Mouse (Mus musculus): ENCODE results near the gene Golga4. TPM values are rescaled to one million over a fixed set of nuclear protein-coding genes. Genes with fewer than 3 reads are reported as not detected.

The Golga4 gene
- total RNA-seq, 4 experiments from 2014 or later: 97.1 to 109 (median 99.4) TPM

DNA sequence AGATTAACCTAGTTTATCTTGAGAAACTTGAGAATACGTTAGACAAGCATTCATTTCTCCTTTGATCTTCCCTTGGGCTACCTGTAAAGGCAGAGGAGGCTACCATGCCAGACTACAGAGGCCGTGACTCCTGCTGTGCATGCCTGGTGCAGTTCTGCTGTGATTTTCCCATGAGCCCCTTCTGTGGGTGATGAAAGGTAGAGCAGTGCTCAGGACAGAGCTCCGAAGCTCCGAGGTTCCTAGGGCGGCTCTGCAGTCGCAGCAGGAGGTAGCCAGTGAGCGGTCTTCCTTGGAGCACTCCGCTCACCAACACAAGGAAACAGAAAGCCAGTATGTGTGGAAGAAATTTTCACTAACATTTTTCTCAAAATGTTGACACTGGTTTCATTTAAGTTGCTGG, 15.6 kb downstream of the Golga4 start:
- no peak for DNase-seq (ENCODE audit: low spot score in 2 of 2)

DNA sequence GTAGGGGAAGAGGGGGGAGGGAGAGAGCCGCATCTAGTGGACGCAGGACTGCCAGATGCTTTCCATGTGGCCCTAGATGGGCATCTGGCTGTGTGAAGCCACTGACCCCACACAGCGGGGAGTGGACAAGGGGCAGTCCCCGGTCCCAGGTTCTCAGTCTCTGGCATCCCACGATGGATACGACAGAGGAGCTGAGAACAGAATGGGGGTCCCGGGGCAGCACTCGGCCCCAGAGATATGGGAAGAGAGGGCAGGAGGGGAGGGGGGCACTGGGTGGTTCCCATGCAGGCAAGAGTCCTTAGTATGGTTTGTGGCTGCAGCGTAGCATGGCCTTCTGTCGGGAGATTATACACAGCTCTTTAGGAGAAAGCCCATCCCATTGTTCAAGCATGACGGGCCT, 17.7 kb downstream of the Golga4 start:
- no peak for DNase-seq (ENCODE audit: low spot score in 2 of 2)

DNA sequence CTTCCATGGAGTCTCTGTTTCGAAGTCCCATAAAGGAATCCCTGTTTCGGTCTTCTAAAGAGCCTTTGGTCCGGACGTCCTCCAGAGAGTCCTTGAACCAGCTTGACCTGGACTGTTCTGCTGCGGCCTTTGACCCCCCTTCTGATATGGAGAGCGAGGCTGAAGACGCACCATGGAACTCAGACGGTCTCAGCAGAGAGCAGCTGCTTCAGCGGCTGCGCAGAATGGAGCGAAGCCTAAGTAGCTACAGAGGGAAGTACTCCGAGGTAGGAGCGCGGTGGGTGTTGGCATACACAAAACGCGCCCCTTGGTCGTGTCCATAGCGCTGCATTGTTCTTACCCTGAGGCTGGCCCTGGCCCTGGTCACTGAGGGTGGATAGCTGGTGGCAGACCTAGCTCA, 21.0 kb downstream of the Golga4 start:
- no peak for DNase-seq (ENCODE audit: low spot score in 2 of 2)

DNA sequence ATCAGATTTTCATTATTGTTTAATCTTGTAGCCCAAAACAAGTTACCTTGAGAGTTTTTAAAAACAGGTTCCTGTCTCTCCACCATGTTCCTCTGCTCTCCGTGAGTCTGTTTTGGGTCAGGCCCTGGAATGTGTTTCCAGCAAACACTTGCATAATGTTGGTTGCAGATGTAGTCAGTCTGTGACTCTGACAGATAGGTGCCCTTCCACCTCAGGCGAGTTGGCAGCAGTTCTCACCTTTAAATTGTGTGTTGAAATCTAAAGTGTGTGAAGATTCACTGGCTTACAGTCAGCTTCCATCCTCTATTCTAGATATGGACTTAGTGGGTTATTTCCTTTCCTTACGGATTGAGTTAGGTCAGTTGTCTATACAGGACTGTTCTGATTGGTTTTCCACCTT, 23.7 kb downstream of the Golga4 start:
- DNase-seq (ENCODE audit: low spot score in 2 of 2): no peak

DNA sequence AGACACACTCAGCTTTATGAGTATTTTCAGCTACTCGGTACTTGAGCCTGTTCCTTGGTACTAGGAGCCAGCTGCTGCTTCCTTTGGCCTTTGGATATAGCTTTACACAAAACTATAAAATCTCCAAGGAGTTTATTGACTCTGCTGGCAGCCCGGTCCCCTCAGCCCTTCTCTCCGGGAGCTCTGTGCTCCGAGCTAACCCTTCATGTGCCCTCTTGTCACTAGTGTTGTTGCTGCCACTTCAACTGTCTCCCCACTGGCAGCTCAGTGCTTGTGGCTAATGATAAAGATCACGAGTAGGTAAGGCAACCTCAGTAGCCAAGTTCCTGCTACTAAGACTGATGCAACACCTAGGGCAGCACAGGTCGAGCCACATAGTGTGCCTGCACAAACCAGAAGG, 24.6 kb downstream of the Golga4 start:
- DNase-seq (ENCODE audit: low spot score in 2 of 2): no peak

DNA sequence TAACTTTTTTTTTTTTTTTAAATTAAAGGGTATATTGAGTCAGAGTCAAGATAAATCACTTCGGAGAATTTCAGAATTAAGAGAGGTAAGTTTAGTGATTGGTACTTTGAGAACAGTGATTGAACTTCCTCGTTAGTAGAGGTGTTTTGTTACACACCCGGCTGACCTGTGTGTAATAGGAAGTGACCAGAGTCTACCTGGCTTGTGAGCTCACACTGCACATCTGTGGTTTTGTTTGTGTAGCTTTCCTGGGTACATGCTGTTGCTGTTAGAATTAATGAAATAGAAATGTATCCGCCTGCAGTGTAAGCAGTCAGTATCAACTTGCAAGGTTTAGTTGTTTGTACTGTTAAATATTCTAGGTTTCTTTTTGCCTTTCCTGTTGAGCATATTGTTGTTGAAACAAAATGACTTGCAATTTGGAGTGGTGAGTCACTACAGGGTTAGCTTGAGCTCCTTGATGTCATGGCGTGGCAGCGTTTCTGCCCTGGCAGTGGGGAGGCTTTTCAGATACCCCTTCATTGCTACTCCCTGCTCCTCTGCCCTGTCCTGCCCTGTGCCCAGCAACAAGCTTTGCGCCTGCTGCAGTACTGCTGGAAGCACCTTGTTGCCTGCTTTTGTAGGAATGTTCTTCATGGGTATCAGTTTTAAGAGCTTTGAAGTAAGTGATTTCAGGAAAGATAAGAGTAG, 26.6 kb downstream of the Golga4 start:
- DNase-seq (ENCODE audit: low spot score in 2 of 2): no peak

DNA sequence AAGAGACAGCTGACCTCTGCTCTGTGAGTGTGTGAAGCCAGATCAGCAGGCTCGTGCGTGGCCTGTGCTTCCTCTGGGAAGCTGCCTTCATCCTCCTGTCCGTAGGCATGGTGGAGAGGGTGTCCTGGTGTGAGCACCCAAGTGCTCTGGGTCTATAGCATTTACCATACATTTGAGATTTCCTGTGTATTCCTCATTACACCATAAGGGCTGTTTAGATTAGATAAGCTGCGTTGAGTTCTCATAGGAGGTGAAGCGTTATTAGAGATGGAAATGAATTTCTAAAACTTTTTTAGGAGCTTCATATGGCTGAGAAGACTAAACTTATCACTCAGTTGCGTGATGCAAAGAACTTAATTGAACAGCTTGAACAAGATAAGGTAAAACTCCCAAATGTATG, 30.9 kb downstream of the Golga4 start:
- no peak for DNase-seq (ENCODE audit: low spot score in 2 of 2)

DNA sequence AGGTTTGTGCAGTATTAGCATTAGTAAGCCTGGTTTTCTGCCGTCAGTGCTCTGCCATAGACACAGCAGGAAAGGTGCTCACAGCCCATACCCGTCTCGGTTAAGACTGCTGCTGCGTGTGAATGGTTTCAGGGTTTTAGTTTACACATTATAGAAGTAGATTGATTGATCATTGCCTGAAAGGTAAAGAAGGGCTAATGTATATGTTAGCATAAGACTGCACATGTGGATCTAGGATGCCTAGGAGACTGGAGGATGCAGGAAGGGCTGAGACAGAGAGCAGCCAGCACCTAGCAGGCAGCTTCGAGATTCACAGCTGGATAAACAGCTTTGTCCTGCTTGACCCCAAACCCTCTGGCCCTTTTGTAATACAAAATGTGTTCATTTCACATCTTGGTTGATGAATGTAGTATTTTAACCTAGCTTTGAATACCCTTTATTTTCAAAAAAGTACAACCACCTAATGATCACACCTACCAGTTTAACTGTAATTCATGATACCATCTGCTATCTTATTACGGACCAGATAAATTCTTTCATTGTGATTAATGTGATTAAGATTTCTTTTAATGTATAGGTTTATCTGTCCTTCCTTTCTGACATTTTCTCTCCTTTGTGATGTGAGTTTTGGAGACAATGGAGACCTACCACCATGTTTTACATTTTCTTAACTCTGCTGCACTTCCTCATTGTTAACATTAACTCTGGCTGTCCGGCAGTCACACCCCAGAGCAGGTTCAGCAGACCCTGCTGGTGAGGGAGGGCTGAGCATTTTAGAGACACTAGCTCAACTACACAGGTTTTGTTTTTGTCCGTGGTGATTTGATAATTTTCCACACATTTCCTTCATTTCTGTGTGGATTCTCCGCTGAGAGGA, 31.6 kb downstream of the Golga4 start:
- no peak for DNase-seq (ENCODE audit: low spot score in 2 of 2)

DNA sequence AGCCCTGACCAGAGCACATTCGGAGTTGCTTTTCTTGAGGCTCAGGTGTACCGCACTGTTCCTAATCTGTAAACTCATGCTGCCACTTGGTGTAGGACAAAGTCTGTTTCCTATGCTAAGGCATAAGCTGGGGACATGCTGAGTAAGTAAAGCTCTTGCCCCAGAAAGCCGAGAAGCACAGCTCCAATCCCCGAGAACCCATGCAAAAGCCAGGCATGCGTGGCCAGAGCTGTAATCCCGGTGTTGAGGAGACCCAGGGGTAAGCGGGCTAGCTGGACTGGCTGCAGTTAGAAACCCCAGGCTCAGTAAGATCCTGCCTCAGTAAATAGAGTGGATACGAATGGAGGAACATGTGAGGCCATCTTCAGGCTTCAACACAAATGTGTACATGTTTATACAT, 35.8 kb downstream of the Golga4 start:
- DNase-seq (ENCODE audit: low spot score in 2 of 2): no peak

DNA sequence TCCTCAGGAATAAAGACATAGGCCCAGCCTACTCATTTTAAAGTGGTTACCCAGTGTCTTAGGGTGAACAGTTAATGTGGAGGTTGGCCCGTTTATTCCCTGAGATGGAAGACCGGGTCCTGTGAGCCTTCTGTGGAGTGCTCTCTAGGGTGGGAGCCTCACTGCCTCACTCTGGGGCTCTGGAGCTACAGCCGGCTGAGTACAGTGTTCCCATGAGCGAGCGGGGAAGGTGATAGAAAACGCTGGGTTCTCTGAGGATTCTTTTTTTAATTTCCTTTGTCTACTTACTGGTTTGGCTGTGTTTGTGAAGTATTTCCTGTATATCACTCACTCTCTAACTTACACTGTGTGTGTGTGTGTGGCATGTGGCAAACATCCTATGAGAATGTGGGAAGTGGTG, 39.1 kb downstream of the Golga4 start:
- DNase-seq (ENCODE audit: low spot score in 2 of 2): no peak

DNA sequence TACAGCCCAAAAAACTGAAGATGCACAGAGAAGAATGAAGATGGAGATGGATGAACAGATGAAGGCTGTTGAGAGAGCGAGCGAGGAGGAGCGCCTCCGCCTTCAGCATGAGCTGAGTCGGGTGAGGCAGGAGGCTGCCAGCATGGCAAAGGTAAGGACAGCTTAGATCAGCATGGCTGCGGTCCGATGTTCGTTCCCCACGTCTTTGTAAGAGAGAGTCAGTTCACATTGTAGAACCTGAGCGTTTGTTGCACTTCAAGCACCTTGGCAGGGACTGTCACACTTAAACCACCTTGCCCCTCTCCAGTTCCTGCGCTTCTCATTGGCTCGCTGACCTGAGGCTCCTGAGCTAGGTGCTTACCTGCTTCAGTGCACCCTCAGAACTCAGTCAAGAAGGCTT, 42.6 kb downstream of the Golga4 start:
- DNase-seq (ENCODE audit: low spot score in 2 of 2): no peak

DNA sequence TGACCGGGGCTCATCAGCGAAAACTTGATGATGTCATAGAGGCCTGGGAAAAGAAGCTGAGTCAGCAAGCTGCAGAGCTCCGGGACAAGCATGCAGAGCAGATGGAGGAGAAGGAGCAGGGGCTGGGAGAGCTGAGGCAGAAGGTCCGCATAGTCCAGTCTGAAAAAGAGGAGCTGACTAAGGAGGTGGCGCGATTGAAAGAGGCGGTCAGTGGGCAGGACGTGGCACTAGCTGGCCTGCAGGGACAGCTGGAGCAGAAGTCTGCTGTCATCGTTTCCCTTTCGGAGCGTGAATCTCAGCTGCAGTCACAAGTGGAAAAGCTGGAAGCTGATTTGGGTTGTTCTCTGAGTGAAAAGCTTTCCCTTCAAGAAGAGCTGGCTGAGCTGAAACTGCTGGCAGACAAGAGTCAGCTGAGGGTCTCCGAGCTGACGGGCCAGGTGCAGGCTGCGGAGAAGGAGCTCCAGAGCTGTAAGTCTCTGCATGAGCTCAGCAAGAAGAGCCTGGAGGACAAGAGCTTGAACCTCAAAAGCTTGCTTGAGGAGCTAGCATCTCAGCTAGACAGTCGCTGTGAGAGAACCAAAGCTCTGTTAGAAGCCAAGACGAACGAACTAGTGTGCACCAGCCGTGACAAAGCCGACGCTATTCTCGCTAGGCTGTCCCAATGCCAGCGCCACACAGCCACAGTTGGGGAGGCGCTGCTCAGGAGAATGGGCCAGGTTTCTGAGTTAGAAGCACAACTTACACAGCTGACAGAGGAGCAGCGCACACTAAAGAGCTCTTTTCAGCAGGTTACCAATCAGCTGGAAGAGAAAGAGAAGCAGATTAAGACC, 51.1 kb downstream of the Golga4 start:
- DNase-seq (ENCODE audit: low spot score in 2 of 2): peak; percentile 26 to 66

DNA sequence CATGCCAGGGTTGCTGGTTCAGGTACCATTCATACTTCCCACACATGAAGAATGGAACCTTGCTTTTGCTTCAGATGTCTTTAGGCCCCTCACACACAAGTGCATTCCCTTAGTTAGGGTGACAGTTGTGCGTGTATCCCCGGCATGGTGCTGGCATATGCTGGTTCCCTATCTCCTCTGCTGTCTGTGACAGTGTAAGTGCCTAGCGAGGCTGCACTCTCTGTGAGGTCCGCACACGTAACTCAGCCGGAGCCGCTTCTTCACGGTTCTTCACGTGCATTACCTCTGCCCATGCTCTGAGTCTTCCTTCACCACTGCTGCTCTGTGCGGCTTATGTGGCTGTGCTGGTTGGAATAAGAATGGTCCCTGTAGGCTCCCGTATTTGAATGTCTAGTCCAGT, 57.3 kb downstream of the Golga4 start:
- DNase-seq (ENCODE audit: low spot score in 2 of 2): no peak

DNA sequence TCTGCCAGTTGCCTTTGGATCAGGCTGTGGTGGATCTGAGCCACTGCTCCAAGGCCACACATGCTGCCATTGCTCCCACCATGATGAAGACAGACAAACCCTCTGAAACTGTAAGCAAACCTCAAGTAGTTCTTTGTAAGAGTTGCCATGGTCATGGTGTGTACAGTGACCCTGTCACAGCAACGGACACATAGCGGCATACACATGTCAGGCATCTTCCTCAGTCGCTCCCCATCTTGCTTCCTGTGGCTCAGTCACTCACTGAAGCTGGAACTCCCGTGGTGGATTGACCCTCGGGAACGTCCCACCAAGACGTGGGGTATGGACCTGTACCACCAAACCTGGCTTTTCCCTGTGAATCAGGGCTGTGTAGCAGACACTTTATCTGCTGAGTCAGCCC, 57.8 kb downstream of the Golga4 start:
- no peak for DNase-seq (ENCODE audit: low spot score in 2 of 2)

DNA sequence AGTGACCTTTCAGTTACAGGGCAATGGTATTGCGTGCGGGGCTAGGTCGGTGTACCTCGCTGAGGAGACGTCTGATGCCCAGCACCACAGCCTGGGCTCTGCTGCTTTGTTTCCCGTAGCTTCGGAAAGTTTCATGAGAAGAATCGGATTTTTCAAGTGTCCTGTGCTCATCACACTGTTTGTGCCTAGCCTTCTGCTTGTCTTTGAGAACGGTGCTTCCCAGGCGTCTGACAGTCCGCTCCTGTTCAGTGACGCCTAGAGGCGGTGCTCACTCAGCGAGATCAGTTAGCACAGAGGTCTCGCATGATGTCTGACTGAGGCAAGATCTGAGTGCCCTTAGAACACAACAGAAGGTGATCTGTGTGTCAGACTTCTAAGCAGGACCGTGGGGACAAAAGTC, 58.6 kb downstream of the Golga4 start:
- no peak for DNase-seq (ENCODE audit: low spot score in 2 of 2)

DNA sequence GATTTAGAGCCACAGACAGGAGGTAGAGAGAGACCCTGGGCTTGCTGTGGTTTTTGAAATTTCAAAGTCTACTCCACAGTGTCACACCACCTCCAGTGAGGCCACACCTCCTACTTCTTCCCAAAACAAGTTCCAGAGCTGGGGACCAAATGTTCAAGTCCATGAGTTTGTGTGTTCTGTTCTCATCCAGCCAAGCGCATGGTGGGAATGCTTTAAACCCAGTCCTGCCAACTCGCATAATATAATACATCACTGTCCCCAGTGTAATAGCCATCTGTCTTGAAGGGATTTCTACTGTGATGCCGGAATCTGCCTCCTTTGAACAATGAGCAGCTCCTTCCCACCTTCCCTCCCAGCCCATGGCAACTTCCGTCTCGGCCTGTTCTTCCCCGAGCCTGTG, 63.3 kb downstream of the Golga4 start:
- no peak for DNase-seq (ENCODE audit: low spot score in 2 of 2)

DNA sequence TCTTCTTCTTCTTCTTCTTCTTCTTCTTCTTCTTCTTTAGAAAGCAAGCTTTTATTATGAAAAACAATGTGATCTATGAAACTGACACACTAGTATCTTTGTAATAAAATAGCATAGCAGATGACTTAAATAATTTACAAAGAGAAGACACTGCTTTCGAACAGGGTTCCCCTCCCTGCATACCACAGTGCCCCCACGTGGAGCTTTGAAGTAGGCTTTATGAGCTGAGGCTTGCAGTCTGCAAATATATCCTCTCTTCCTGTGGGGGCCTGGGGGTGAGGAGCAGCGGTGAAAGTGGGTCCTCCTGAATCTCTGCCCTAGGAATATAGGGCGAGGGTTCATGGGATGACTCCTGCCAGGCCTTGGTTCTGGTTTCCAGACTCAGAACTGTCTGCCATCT, 64.8 kb downstream of the Golga4 start:
- DNase-seq (ENCODE audit: low spot score in 2 of 2): no peak

DNA sequence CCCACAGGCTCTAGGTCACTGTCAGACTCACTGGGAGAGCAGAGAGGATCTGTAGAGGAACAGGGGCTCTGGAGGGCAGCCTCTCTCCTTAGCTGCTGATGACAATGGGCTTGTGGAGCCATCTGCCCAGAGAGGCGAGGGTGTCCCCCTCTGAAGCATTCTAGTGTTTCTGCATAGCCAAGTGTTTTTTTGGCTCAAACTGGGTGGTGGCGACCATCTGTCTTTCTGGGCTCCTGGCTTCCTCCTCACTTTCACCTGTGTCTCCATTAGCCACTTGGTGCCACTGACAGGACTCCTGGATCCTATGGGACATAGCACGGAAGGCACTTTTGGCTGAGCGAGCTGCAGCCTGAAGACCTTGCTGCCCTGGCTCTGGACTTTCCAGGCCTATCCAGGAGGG, 65.6 kb downstream of the Golga4 start:
- no peak for DNase-seq (ENCODE audit: low spot score in 2 of 2)

DNA sequence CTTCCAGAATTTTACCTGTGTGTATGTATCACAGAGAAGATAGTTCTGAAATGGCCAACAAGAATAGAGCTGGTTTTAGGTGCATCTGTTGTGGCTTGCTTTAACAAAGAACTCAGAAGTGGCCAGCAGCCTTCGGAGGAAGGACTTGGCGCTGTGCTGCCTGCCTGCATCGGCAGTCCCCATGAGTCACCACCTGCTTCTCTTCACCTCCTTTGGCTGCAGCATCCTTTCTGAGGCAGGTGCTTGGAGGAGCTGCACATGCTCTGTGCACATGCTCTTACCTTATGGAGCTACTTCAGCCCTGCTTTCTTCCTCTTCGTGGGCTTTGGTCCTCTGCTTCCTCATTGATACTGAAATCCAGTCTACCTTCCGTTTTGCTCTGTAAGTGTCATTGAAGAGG, 68.8 kb downstream of the Golga4 start:
- DNase-seq (ENCODE audit: low spot score in 2 of 2): peak in 1 of 2 experiments; percentile 75

DNA sequence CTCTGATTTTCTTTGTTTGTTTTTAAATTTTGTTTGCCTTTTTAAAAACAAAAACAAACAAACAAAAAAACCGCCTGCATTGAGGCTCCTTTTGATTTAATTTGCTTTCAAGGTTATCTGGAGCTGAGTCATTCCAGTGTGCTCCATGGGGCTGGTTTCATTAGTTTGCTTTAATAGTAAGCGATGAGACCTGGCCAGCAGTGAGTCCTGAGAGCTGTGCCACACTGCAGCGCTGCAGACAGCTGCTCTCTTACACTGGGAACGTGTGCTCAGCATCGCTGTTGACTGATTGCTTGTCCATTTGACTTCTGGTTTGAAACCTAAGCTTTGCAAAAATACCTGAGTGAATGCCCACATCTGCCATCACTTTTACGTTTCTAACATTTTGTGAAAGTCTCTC, 74.3 kb downstream of the Golga4 start:
- DNase-seq (ENCODE audit: low spot score in 2 of 2): no peak

DNA sequence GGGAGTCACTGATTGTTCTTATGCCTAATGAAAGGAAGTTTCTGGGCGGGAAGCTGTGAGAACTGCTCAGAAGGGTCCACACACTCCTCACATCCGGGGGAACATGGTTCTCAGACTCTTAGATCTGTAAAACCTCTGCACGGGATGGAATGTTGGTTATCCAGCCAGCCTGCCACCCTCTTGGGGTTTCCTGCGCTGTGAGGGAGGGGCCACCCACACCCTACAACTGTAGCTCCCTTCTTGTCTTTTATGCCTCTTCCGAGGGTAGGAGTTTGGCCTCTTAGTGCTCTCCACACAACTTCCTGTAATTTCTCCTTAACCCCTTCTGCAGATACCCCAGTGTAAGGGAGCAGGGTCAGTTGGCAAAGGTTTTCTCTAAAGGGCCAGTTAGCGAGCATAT, 76.7 kb downstream of the Golga4 start:
- no peak for DNase-seq (ENCODE audit: low spot score in 2 of 2)

DNA sequence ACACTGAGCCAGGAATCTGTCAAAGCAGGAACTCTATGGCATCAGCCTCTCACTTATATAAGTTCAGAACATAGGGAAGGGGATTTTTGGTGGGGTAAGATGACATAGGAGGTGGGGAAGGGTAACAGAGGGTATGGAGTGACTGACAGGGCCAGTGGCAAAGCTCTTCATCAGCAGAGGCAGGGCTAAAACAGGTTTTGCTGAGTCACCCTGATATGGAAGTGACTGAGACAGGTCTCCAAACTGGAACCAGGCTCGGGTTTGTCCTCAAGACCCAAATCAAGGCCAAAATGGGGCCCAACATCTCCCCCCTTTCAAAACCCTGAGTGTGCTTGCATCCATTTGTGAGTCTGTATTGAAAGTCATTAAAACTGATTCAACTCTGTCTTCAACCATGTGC, 78.8 kb downstream of the Golga4 start:
- DNase-seq (ENCODE audit: low spot score in 2 of 2): no peak

Data from left cerebral cortex, adult 8-10 months (tissue).